Mouse (Mus musculus) frontal cortex, postnatal 14 days (tissue): ENCODE results near the gene Sytl1.

ENCODE experiments used
- DNase-seq, 2 experiments: peaks; one replicate each; pipeline ENCODE4 v3.0.0; 2022; ENCODE audit warnings: low spot score in 2 of 2

Sytl1 gene

GRCm38 (mm10) chr4:133278482-133278881 is 15.6 kb upstream of the Sytl1 start:
- DNase-seq = no peak

DNA sequence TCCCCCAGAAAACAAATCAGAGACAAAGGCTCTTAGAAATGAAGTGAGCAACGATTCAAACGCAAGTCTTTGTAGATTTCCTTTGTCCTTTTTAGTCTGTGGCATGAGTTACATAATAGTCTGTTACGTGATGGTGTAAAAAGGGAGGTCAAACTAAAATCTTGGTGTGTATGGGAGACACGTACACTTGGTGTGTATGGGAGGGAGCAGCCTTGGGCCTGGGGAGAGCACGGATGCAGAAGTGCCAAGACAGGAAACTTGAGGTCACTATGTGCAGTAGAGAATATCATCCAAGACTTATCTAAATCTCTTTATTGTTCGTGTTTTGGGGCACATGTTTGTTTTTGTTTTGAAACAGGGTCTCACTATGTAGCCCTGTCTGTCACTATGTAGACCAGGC is 15.2 kb upstream of the Sytl1 start:
- no peak for DNase-seq

DNA sequence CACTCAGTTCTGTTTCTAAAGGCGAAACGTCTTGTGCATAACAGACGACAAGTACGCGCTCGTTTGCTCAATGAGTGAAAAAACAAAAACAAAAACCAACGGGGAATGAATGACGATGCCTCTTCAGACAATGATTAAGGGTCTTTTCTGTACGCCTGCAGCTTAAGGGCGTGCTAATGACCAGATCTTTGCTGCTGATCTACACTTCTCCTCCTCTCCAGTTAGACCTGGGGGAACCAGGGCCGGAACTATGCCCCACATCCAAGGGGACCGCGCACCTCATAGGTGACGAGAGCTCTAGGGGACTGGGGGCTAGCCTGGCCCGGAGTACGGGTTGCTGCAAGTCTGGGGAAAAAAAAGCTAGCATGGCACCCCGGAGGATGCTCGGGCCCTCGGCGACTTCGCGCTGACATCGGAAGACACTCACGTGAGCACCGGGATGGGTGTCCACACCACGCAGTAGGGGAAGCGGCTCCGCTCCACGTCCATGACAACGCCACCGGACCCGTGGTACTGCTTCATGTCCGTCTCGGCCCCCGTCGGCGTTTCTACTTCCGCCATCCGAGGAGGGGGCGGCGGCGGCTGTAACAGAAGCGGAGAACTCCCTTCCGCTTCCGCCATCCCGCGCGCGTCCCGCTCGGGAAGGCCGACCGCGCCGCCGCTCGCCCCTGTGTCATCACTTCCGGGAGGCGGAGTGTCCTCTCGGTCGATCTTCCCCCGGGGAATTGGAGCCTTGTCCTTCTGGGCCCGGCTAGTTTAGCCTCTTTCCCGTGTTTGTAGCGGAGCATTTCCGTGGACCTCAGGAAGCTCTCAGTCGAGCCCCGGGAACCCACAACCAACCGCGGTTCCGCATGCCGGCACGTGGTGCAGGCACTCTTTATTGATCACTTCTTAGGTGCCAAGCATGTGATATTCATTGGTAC is 14.5 kb upstream of the Sytl1 start, which contains the start of gene Tmem222:
TSS of gene Tmem222 (minus strand) at position 689 of the 923 bp plus-strand sequence.
- DNase-seq = peak; percentile 93 to 94

- DNase-seq = no peak
Measured at GRCm38 (mm10) chr4:133270929-133271328, 8.0 kb upstream of the Sytl1 start.

DNA sequence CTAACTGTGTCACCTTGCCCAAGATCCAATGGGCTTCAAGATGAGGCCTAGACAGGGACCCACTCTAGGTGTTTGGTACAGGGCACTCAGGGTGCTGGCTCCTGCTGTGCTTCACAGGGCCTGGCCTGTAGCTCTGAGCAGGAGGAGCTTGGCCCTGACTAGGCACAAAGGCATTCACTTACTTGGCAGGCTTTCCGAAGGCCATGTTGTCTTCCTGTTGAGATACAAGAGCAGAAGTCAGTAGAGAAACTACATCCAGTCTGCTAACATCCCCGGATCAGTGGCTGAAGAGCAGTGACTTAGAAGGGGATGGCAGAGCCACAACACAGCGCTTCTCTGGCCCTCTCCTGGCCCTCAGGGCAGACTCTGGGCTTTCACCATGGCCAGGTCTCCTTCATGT is 6.7 kb upstream of the Sytl1 start:
- no peak for DNase-seq

GRCm38 (mm10) chr4:133268931-133269330 is 6.0 kb upstream of the Sytl1 start:
- no peak for DNase-seq

GRCm38 (mm10) chr4:133266248-133266880 is 3.5 kb upstream of the Sytl1 start:
- DNase-seq = no peak

DNA sequence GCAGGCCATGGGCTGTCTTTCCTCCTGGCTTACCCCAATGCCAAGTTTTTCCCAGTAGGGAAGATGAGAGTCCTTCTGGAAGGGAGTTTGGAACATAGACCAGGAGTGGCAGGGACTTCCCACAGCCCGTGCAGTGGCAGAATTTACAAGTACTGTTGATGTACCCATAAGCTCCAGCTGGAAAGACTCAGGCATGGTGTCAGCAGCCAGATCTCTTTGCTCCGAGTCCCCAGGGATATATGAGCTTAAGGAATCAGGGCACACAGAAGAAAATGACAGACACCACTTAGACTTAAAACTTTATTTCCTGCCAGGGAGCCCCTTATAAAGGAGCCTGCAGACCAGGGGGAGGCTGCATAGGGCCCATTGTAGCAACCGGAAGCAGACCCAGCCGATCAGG is 2.8 kb upstream of the Sytl1 start:
- no peak for DNase-seq

- no peak for DNase-seq
Measured at GRCm38 (mm10) chr4:133265297-133265696, 2.4 kb upstream of the Sytl1 start.

GRCm38 (mm10) chr4:133264559-133264958 is 1.6 kb upstream of the Sytl1 start:
- DNase-seq = no peak

GRCm38 (mm10) chr4:133263756-133264155 is 843 bp upstream of the Sytl1 start:
- DNase-seq = no peak

DNA sequence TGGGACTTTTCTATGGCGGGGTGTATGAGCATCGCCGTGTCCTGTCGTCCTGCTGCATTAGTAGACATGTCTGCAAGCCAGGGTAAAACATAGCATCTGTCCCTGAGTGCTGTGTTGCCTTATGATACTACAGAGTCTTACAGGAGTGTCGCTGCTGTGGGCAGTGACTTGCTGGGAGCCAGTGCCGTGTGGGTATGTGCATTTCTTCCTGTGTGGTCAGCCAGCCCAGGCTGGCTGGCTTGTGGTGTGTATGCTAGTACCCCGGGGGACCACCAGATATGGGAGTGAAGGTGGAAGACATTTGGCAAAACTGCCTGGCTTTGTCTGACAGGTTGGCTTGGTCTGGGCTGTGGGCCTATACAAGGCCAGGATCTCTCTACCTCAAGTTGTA is 543 bp downstream of the Sytl1 start:
- DNase-seq = no peak

GRCm38 (mm10) chr4:133261641-133262374 is 1.1 kb downstream of the Sytl1 start:
- no peak for DNase-seq

DNA sequence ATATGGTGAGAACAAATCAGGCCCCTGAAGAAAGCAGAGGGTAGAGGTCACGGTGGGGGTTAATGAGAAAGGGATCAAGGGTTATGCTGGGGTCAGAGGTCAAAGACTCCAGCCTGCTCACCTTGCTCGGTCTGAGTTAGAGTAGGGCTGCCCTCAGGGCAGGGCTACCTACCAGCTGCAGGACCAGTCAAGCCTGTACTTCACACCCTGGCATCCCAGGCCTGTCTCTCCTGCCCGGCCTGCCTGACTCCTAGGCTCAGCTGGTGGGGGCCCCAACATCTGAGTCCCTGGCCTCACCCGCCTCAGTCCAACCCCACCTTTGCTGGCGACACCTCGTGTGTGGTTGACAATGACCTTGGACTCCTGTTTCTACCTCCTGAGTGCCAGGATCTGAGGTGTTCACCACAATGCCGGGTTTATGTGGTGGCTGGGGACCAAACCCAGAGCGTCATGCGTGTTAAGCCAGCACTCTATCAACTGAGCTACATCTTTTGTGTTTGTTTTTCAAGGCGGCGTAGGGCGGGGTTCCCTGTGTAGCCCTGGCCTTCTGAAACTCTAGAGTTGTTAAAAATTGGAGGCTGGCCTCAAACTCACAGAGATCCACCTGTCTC is 5.0 kb downstream of the Sytl1 start:
- no peak for DNase-seq

DNA sequence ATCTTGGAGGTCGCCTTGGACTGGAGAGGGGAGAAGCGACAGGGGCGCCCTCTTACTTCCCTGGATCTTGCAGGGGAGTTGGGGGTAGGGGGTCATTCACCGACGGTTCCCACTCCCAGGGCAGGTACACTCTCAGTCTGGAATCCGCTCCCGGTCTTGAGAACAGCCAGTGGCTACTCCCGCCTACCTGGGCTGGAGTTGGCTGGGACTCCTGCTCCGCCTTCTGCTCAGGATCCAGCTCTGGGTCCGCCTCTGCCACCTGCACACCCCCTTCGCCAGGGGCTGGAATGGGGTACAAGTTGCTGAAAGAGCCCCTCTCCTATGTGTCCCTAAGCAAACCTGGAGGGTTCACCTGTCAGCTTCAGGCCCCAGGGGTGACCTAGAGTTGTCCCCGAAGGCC is 5.7 kb downstream of the Sytl1 start:
- DNase-seq = no peak

DNA sequence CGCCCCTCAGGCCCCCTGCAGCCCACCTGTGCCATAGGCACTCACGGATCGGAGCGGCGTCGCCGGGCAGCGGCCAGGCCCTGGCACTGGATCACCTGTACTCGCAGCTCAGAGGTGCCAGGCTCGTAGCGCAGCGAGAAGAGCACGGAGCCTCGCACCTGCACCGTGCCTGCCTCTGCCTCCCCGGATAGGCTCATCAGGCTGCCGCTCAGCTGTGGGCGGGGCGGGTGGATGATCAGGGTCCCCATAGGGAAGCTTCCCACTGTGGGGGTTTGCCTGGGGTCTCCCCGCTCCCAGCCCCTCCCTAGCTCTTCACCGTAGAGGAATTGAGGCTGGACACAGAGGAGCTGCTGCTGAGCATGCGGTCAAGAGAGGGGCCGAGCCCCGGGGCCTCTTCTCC is 6.1 kb downstream of the Sytl1 start:
- DNase-seq = no peak

DNA sequence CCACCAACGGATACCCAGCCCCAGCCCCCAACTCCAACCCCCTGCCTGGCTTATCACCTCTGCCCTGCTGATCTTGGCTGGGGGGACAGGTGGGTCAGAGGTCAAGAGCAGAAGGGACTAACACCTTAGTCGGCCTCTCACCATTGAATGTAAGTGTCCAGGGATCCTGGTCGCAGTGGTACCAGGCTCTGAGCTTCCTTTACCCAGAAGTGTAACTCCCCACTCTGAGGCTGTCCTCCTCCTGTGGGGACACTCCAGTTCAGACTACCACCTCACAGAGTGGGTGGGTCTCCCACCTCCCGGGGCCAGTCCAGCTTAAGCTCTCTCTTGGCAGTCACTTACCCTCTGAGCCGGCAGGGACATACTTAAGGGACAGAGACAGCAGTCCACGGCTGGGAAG is 7.5 kb downstream of the Sytl1 start:
- no peak for DNase-seq

GRCm38 (mm10) chr4:133253412-133253811 is 9.5 kb downstream of the Sytl1 start:
- no peak for DNase-seq

DNA sequence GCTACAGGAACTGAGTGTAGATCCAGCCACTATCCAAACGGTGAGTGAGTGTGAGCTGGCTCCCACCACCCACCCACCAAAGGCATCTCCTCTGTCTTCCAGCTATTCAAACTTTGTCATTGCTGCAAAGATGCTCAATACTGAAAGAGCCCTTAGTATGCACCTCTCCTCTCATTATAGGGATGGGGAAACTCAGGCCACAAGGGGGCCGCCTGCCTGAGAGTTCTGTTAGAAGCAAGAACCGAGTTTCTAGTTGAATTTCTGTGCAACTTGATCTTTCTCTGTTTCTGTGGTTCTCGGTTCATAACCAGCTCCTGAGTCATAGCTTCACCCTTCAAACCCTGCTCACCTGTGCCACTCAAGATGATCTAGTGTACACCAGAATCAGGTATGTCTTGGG is 10.8 kb downstream of the Sytl1 start:
- no peak for DNase-seq

- no peak for DNase-seq
Measured at GRCm38 (mm10) chr4:133251214-133251613, 11.7 kb downstream of the Sytl1 start.

DNA sequence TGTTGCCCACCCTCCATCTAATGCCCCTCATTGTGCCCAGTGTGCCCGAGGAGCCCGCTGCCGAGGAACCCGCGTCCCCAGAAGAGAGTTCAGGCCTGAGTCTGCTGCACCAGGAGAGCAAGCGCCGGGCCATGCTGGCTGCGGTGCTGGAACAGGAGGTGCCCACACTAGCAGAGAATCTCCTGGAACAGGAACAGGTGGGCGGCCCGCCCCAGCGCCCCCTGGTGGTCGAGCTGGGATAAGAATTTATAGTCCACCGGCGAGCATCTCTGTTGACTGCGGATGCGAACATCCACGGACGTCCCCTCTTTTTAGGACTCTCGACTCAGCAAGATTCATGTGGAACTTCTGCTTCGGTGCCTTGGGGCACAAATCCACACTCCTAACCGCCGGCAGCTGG is 12.3 kb downstream of the Sytl1 start:
- DNase-seq = peak; percentile 37 to 72

DNA sequence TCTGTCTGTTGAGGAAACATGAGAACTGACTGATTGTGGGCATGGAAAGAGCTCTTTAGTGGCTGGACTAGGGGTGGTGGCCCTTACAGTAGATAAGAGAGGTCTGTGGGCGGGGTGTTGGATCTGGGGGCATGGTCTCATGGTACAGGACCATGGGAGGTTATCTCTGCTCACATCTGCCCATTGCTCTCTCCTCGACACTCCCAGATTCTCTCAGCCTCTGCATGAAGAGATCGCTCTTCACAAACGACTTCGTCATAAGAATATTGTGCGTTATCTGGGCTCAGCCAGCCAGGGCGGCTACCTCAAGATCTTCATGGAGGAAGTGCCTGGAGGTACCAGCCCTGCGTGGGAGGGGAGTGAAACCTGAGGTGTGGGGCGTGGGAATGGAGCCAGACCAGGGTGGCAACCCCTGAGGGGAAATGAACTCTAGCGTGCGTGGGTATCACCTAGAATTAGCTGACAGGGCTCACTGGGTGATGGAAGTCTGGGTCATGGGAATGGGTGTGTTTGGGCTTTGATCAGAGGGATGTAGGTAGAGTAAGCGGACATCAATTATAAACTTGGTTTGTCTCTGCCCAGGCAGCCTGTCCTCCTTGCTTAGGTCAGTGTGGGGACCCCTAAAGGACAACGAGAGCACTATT is 15.0 kb downstream of the Sytl1 start:
- no peak for DNase-seq
